Mouse (Mus musculus) embryonic facial prominence, embryonic 11.5 days (tissue): ENCODE results near the gene Tcaf3. TPM values are rescaled to one million over a fixed set of nuclear protein-coding genes. Genes with fewer than 3 reads are reported as not detected.

ENCODE experiments used
- ATAC-seq: fragments of 200-750 bp; cut with Nextera tagmentation; replicated peaks from 2 replicates; pipeline ENCODE4 v1.8.0; 2017; ENCODE audit warnings: low read depth; ENCODE audit not compliant: insufficient number of reproducible peaks, low FRiP score, low TSS enrichment
- DNase-seq: peaks from one replicate; pipeline ENCODE4 v3.0.0-alpha.2; 2015; ENCODE audit warnings: low spot score
- H3K27ac ChIP-seq: fragments of 300-500 bp; sonication (generic); replicated peaks from 2 replicates; pipeline ENCODE4 v1.5.1; 2014; ENCODE audit warnings: mild to moderate bottlenecking, low read depth, low read length, control low read depth
- H3K27me3 ChIP-seq: fragments of 300-500 bp; sonication (generic); 2 replicates; pipeline ENCODE4 v1.6.1; 2014; ENCODE audit warnings: mild to moderate bottlenecking, low read length, moderate library complexity, mixed read lengths; ENCODE audit not compliant: control insufficient read depth, insufficient read depth
- H3K36me3 ChIP-seq: fragments of 300-500 bp; sonication (generic); replicated peaks from 2 replicates; pipeline ENCODE4 v1.6.1; 2014; ENCODE audit warnings: low read depth, mild to moderate bottlenecking, low read length, moderate library complexity, mixed read lengths; ENCODE audit not compliant: control insufficient read depth, insufficient read depth
- H3K4me1 ChIP-seq: fragments of 300-500 bp; sonication (generic); 2 replicates; pipeline ENCODE4 v1.6.1; 2014; ENCODE audit warnings: low read length, mixed read lengths; ENCODE audit not compliant: control insufficient read depth, insufficient read depth
- H3K4me2 ChIP-seq: fragments of 300-500 bp; sonication (generic); 2 replicates; pipeline ENCODE4 v1.6.1; 2014; ENCODE audit warnings: low read depth, mild to moderate bottlenecking, control low read depth, low read length, moderate library complexity
- H3K4me3 ChIP-seq: fragments of 300-500 bp; sonication (generic); 2 replicates; pipeline ENCODE4 v1.5.1; 2014; ENCODE audit warnings: low read depth, low read length, control low read depth
- H3K9ac ChIP-seq: fragments of 300-500 bp; sonication (generic); replicated peaks from 2 replicates; pipeline ENCODE4 v1.6.1; 2014; ENCODE audit warnings: mild to moderate bottlenecking, control low read depth, low read length
- H3K9me3 ChIP-seq: fragments of 300-500 bp; sonication (generic); replicated peaks from 2 replicates; pipeline ENCODE4 v1.6.1; 2016; ENCODE audit warnings: mild to moderate bottlenecking, low read length, inconsistent platforms, mixed read lengths; ENCODE audit not compliant: control insufficient read depth
- WGBS: fragments of 180-500 bp; shearing (Covaris S2); extraction: QIAGEN DNeasy Blood & Tissue Kit; methylation state at CpG from one replicate; pipeline ENCODE4 v1.1.7; 2014; 5-methylcytosine and 5-hydroxymethylcytosine counted together
- polyA plus RNA-seq: library from polyadenylated mRNA; unstranded; fragments of >200 nt; fragmentation: Nextera tagmentation; extraction: Ambion mirVana; gene quantifications from 2 replicates; pipeline ENCODE4 v1.2.1, GENCODE M21; 2014

Gene Tcaf3
- polyA plus RNA-seq, 1 experiment from 2014 or later: not detected

- H3K4me2 ChIP-seq: no peak overlapping the region
- no peaks in the 10 kb centered on the region for H3K4me1 ChIP-seq
- no peak overlapping the region for H3K27ac ChIP-seq
- no peaks in the 10 kb centered on the region for H3K36me3 ChIP-seq
- no peak overlapping the region for H3K9ac ChIP-seq
- DNase-seq (no peak), ATAC-seq (no peak)
- no peak overlapping the region for H3K4me3 ChIP-seq
- no peaks in the 10 kb centered on the region for H3K27me3 ChIP-seq
- no peaks in the 10 kb centered on the region for H3K9me3 ChIP-seq
- WGBS: 87% methylated on average over 5 of the region's 5 CpGs
Measured at GRCm38 (mm10) chr6:42560885-42561284, 36.6 kb downstream of the Tcaf3 start.

DNA sequence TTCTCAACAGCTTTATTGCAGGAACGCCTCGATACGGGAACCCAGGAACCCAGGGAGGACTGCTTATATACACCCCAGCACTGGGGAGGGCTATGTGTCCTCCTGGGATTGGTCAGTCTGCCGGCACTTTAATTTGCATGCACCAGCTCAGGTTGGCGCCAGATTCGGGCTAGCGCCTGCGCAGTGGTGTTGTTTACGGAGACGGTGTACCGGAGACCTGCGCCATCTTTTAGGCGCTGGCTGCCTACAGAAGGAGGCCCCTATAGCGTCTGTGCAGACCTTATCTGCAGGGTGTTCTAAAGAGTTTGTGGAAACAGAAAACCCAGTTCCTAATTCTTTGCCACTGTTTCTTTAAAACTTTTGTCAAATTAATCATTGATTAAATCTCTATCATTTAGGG is 38.9 kb downstream of the Tcaf3 start:
- ATAC-seq (no peak), DNase-seq (no peak)
- no peak overlapping the region for H3K4me2 ChIP-seq
- H3K9ac ChIP-seq: no peak overlapping the region
- H3K9me3 ChIP-seq: no peaks in the 10 kb centered on the region
- H3K4me1 ChIP-seq: no peaks in the 10 kb centered on the region
- 93% methylated on average over 14 of the region's 14 CpGs for WGBS
- no peak overlapping the region for H3K4me3 ChIP-seq
- H3K27me3 ChIP-seq: no peaks in the 10 kb centered on the region
- H3K36me3 ChIP-seq: no peaks in the 10 kb centered on the region
- H3K27ac ChIP-seq: no peak overlapping the region

GRCm38 (mm10) chr6:42547461-42547860 is 50.0 kb downstream of the Tcaf3 start, which contains the start of gene Olfr455:
Gene Olfr455, minus strand, starts transcription at chr6:42547587.
- no peak for DNase-seq
- H3K4me3 ChIP-seq: no peak within 1 kb of the TSS
- H3K4me2 ChIP-seq: no peak within 1 kb of the TSS
- no peaks in the 10 kb centered on the region for H3K36me3 ChIP-seq
- WGBS: 72% methylated on average over 4 of the region's 4 CpGs
- H3K4me1 ChIP-seq: no peaks in the 10 kb centered on the region
- H3K9ac ChIP-seq: no peak within 1 kb of the TSS
- H3K27ac ChIP-seq: no peak within 1 kb of the TSS
- H3K27me3 ChIP-seq: no peaks in the 10 kb centered on the region
- H3K9me3 ChIP-seq: no peaks in the 10 kb centered on the region
- no peak for ATAC-seq

DNA sequence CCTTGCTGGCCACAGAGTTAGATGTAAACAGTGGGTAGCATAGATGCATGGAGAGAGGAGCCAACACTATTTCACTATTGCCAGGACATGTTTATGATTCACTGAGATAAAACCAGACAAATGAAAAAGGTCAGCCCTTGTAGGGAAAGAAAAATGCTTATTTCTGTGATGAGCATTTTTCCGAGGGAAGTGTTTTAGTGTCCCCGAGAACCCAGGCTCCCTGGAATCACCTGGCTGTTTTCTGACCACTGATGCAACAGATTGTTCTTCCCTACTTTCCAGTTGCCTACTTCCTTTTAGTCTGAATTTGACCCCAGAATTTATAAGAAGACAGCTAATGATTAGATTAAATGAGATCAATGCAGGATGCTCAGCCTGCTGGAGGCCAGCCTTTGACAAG is 51.3 kb downstream of the Tcaf3 start:
- Histone ChIP-seq H3K36me3 (no peaks in the 10 kb centered on the region), H3K4me2 (no peak overlapping the region), H3K9ac (no peak overlapping the region), H3K4me1 (no peaks in the 10 kb centered on the region), H3K27ac (no peak overlapping the region), H3K4me3 (no peak overlapping the region), H3K27me3 (no peaks in the 10 kb centered on the region), H3K9me3 (no peaks in the 10 kb centered on the region)
- WGBS: 78% methylated on average over 2 of the region's 2 CpGs
- DNase-seq: no peak
- no peak for ATAC-seq

GRCm38 (mm10) chr6:42545451-42545885 is 52.0 kb downstream of the Tcaf3 start:
- no peak overlapping the region for H3K4me3 ChIP-seq
- no peaks in the 10 kb centered on the region for H3K36me3 ChIP-seq
- H3K9me3 ChIP-seq: no peaks in the 10 kb centered on the region
- WGBS: 60% methylated on average over 2 of the region's 2 CpGs
- H3K9ac ChIP-seq: no peak overlapping the region
- H3K27me3 ChIP-seq: no peaks in the 10 kb centered on the region
- no peak overlapping the region for H3K27ac ChIP-seq
- H3K4me1 ChIP-seq: no peaks in the 10 kb centered on the region
- DNase-seq (no peak), ATAC-seq (no peak)
- no peak overlapping the region for H3K4me2 ChIP-seq

DNA sequence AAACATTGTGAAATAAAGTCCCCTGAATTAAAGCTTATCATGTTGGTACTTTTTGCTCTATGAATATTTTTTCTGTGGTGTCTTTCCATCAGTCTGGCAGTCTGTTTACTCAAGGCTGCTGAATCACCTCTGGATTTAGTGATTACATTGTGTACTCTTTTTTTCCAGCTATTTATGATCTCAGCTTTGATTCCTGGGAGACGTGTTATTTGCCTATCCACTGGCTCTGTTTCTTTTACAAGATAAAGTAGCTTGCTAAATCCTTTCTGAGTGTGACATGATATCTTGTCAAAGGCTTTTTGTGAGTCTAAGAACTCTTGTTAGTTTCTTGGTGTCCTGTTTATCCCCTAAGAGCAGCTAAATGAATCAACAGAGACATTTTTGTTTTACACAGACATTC is 52.6 kb downstream of the Tcaf3 start:
- H3K4me2 ChIP-seq: no peak overlapping the region
- 69% methylated on average over 1 of the region's 1 CpGs for WGBS
- ATAC-seq (no peak), DNase-seq (no peak)
- no peak overlapping the region for H3K4me3 ChIP-seq
- no peak overlapping the region for H3K9ac ChIP-seq
- no peaks in the 10 kb centered on the region for H3K27me3 ChIP-seq
- H3K9me3 ChIP-seq: no peaks in the 10 kb centered on the region
- no peaks in the 10 kb centered on the region for H3K36me3 ChIP-seq
- H3K27ac ChIP-seq: no peak overlapping the region
- H3K4me1 ChIP-seq: no peaks in the 10 kb centered on the region

DNA sequence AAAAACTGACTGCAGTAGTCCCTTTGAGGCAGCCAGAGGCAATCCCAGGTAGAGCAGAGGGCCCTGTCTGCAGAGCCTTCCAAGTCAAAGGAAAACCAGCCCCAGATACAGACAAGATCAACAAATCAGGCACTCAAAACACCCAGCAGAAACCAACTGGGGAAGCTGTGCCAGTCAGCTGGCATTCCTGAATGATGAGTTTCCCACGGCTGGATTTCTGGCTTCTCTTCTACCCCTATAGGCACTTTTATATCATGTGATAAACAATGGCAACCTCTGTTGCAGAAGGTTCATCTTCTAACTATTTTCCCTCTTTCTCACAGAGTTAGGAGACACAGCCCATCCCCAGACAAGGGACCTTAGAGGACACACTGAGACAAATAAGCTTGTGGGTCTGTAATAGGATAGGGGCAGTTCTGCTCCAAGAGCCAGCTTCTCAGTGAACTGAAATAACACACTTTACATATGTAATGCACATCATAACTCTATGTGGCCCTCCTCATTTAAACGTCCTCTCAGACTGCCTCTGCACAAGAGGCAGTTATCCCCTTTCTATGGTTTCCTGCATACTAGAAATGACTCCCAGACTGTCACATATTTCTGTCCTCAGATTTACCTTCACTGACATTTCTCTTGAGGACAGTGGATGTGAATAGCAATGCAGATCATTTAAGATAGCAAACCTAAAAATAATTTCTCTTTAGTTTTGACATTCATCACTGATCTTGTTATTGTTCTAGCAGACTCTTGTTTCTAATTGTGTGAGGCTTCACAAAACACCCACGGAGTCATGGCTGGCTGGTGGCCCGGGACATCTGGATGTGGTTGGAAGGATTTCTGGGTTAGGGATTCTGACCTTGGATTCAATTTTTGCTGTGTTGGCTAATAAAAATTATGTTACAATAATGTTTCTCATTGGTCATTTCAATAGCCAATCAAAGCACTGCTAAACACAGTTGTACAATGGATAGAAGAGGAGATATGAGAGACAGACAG is 55.2 kb downstream of the Tcaf3 start:
- Histone ChIP-seq H3K9ac (no peak overlapping the region), H3K27me3 (no peaks in the 10 kb centered on the region), H3K4me3 (no peak overlapping the region), H3K4me2 (no peak overlapping the region), H3K9me3 (no peaks in the 10 kb centered on the region), H3K36me3 (no peaks in the 10 kb centered on the region), H3K27ac (no peak overlapping the region), H3K4me1 (no peaks in the 10 kb centered on the region)
- no peak for DNase-seq
- no peak for ATAC-seq
- 57% methylated on average over 4 of the region's 4 CpGs for WGBS

DNA sequence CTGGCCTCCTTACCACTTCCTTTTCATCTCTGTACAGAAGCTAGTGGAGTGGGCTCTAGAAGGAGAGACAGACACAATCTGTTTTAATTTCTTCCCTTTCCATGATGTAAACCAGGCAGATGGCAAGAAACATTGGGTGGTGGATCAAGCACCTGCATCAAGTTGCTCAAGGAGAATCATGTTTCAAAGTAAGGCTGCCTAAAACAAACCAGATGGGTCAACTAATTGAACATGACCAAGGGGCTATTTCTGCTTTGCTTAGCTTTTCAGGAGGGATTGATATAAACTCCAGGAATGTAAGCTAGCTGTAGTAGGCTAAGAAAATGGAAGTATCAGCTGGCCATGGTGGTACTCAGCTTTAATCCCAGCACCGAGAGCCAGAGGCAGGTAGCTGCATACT is 56.8 kb downstream of the Tcaf3 start:
- no peaks in the 10 kb centered on the region for H3K27me3 ChIP-seq
- no peak overlapping the region for H3K27ac ChIP-seq
- no peak for ATAC-seq
- no peak overlapping the region for H3K4me2 ChIP-seq
- H3K4me3 ChIP-seq: no peak overlapping the region
- WGBS: 46% methylated on average over 1 of the region's 1 CpGs
- DNase-seq: peak; percentile 74
- H3K9ac ChIP-seq: no peak overlapping the region
- no peaks in the 10 kb centered on the region for H3K9me3 ChIP-seq
- H3K4me1 ChIP-seq: no peaks in the 10 kb centered on the region
- H3K36me3 ChIP-seq: no peaks in the 10 kb centered on the region
